ENCODE assay signal across 9 mouse cellular contexts in genomic region chr10:59223890-59224289, GRCm38 (mm10). TPM values are rescaled to one million over a fixed set of nuclear protein-coding genes. Genes with fewer than 3 reads are reported as not detected.
DNase-seq lines count a peak whose midpoint lies in the region; ATAC-seq and TF ChIP-seq lines count a peak whose summit lies in the region.
"Had no signal": no experiment of that assay in that cellular context is flagged by ENCODE, and none has a peak within 500 bp of the region (broad histone marks: within the 10 kb centered on the region; RNA-seq: fewer than 3 reads in every experiment).

No protein-coding gene starts in this region.

- no peak overlapping the region for H3K27ac ChIP-seq in heart, embryonic 14.5 days (replicated peaks in 1 of 2; ENCODE audit: control insufficient read depth in 1 of 2, insufficient read depth in 1 of 2, low read depth in 2 of 2, low read length in 2 of 2)
- H3K27ac ChIP-seq in bone marrow macrophage, adult 2 months (ENCODE audit: insufficient read depth, low read depth, low read length): peak overlapping the region; percentile 24; the same call in 1 of the 2 replicates
- H3K27ac ChIP-seq in hindbrain, embryonic 16.5 days (ENCODE audit: low read depth, low read length): no peak overlapping the region
- no peak overlapping the region for H3K27ac ChIP-seq in midbrain, embryonic 10.5 days (replicated peaks)

- H3K9ac ChIP-seq in heart, embryonic 14.5 days (ENCODE audit: low read length): no peak overlapping the region
- no peak overlapping the region for H3K9ac ChIP-seq in hindbrain, embryonic 16.5 days (ENCODE audit: low read depth, low read length)

- H3K4me2 ChIP-seq in heart, embryonic 14.5 days (ENCODE audit: low read length): peak overlapping the region; percentile 98
- peak overlapping the region; percentile 96 for H3K4me2 ChIP-seq in hindbrain, embryonic 16.5 days (ENCODE audit: low read length)

- 78% methylated on average over 4 of the region's 4 CpGs for WGBS in heart, embryonic 14.5 days
- 68% methylated on average over 4 of the region's 4 CpGs for WGBS in hindbrain, embryonic 16.5 days
- WGBS in midbrain, embryonic 10.5 days: 62% methylated on average over 4 of the region's 4 CpGs

- H3K27me3 ChIP-seq in heart, embryonic 14.5 days (ENCODE audit: control insufficient read depth, insufficient read depth, low read length): no peaks in the 10 kb centered on the region
- H3K27me3 ChIP-seq in hindbrain, embryonic 16.5 days (replicated peaks; ENCODE audit: control insufficient read depth, insufficient read depth, low read length): no peaks in the 10 kb centered on the region
- H3K27me3 ChIP-seq in midbrain, embryonic 10.5 days (ENCODE audit: low read depth, poor library complexity, severe bottlenecking): peaks cover 6% of the 10 kb centered on the region; the same call in 1 of the 2 replicates

- TF ChIP-seq POLR2A in bone marrow macrophage, adult 2 months (IDR thresholded peaks at IDR 0.05; ENCODE audit: borderline replicate concordance, low read depth, low read length): no peak

- H3K36me3 ChIP-seq in heart, embryonic 14.5 days (ENCODE audit: control insufficient read depth, insufficient read depth, low read length): no peaks in the 10 kb centered on the region
- no peaks in the 10 kb centered on the region for H3K36me3 ChIP-seq in hindbrain, embryonic 16.5 days (ENCODE audit: control insufficient read depth, insufficient read depth, low read length)
- H3K36me3 ChIP-seq in midbrain, embryonic 10.5 days: peaks cover 16% of the 10 kb centered on the region

- no peak for ATAC-seq in heart, embryonic 14.5 days (ENCODE audit: insufficient number of reproducible peaks, insufficient read depth, low FRiP score, low read depth)
- ATAC-seq in hindbrain, embryonic 16.5 days: no peak
- ATAC-seq in erythroblast, adult 5-6 weeks (replicated peaks; ENCODE audit: low FRiP score, poor library complexity, severe bottlenecking): no peak

- no peak for TF ChIP-seq CTCF in bone marrow macrophage, adult 2 months (IDR thresholded peaks at IDR 0.05; ENCODE audit: low read depth, low read length)

- intact Hi-C loops in heart, postnatal 14 days (cut with DNase I): loop anchor here (5.0 kb wide), 2 partner anchors 53 to 57 kb away; no protein-coding TSS in a partner anchor

- H3K9me3 ChIP-seq in heart, embryonic 14.5 days (ENCODE audit: control insufficient read depth, low read length): no peaks in the 10 kb centered on the region
- no peaks in the 10 kb centered on the region for H3K9me3 ChIP-seq in hindbrain, embryonic 16.5 days (ENCODE audit: control insufficient read depth, low read length)
- no peaks in the 10 kb centered on the region for H3K9me3 ChIP-seq in midbrain, embryonic 10.5 days (replicated peaks)

- DNase-seq in heart, postnatal 14 days: no peak
- DNase-seq in midbrain, embryonic 10.5 days (ENCODE audit: low spot score): no peak
- no peak for DNase-seq in thymus, postnatal 14 days
- no peak for DNase-seq in right cerebral cortex, postnatal 4 days
- DNase-seq: kidney, adult 8-10 months had no signal

- H3K4me1 ChIP-seq in heart, embryonic 14.5 days (ENCODE audit: control insufficient read depth in 2 of 2, insufficient read depth in 2 of 2, low read length in 2 of 2): peaks cover 8 to 16% of the 10 kb centered on the region in 2 experiments; a peak in 2 of 4 replicates
- peaks cover 8% of the 10 kb centered on the region for H3K4me1 ChIP-seq in bone marrow macrophage, adult 2 months (ENCODE audit: control insufficient read depth, insufficient read depth, low read length)
- H3K4me1 ChIP-seq in hindbrain, embryonic 16.5 days (ENCODE audit: control insufficient read depth, insufficient read depth, low read depth, low read length): peaks cover 13% of the 10 kb centered on the region
- peaks cover 45% of the 10 kb centered on the region for H3K4me1 ChIP-seq in midbrain, embryonic 10.5 days

- H3K4me3 ChIP-seq in heart, embryonic 14.5 days (ENCODE audit: control insufficient read depth in 1 of 2, insufficient read depth in 1 of 2, low read depth in 1 of 2, low read length in 2 of 2): no peak overlapping the region
- peak overlapping the region; percentile 97 for H3K4me3 ChIP-seq in bone marrow macrophage, adult 2 months (ENCODE audit: insufficient read depth, low read length)
- H3K4me3 ChIP-seq in hindbrain, embryonic 16.5 days (ENCODE audit: low read length): peak overlapping the region; percentile 95
- peak overlapping the region; percentile 88 for H3K4me3 ChIP-seq in midbrain, embryonic 10.5 days

RNA-seq across cellular contexts. Expression of gene Sowahc, which starts 2.1 kb away (rescaled TPM):
- 2.0 and 2.5 TPM in 2 replicates for polyA plus RNA-seq in heart, embryonic 14.5 days (2014; fragmentation: Nextera tagmentation; extraction: Ambion mirVana)
- 1 to 10 TPM; 1.7 to 1.8 TPM for total RNA-seq in heart, postnatal 14 days (2021)
- 7.8 and 8.3 TPM in 2 replicates for polyA plus RNA-seq in bone marrow macrophage, adult 2 months (2012; ENCODE audit: insufficient read depth, insufficient read length, missing spikeins)
- 20.1 and 21.9 TPM in 2 replicates for polyA plus RNA-seq in hindbrain, embryonic 16.5 days (2015; fragmentation: Nextera tagmentation; extraction: Ambion mirVana)
- polyA plus RNA-seq in midbrain, embryonic 10.5 days (2016; fragmentation: Nextera tagmentation; extraction: Ambion mirVana): 13.3 and 15.7 TPM in 2 replicates
- total RNA-seq in erythroblast, adult 5-6 weeks (2015; ENCODE audit: low replicate concordance): 5.6 and 6.5 TPM in 2 replicates
- 3.9 and 5.9 TPM in 2 replicates for total RNA-seq in erythroblast, adult 5-6 weeks (2017; ENCODE audit: low replicate concordance)

RNA-seq across cellular contexts. Expression of gene Sept10, which starts 2.2 kb away (rescaled TPM):
- 40.1 and 40.5 TPM in 2 replicates for polyA plus RNA-seq in heart, embryonic 14.5 days (2014; fragmentation: Nextera tagmentation; extraction: Ambion mirVana)
- 10 to 100 TPM; 20.1 to 21.1 TPM for total RNA-seq in heart, postnatal 14 days (2021)
- 14.7 and 18.1 TPM in 2 replicates for polyA plus RNA-seq in bone marrow macrophage, adult 2 months (2012; ENCODE audit: insufficient read depth, insufficient read length, missing spikeins)
- polyA plus RNA-seq in hindbrain, embryonic 16.5 days (2015; fragmentation: Nextera tagmentation; extraction: Ambion mirVana): 14.6 and 15.4 TPM in 2 replicates
- polyA plus RNA-seq in midbrain, embryonic 10.5 days (2016; fragmentation: Nextera tagmentation; extraction: Ambion mirVana): 23.6 and 27.7 TPM in 2 replicates
- total RNA-seq in erythroblast, adult 5-6 weeks (2015; ENCODE audit: low replicate concordance): 1.7 and 2.3 TPM in 2 replicates
- 3.2 and 4.8 TPM in 2 replicates for total RNA-seq in erythroblast, adult 5-6 weeks (2017; ENCODE audit: low replicate concordance)

Comparison
In these comparisons a context has a peak if more than half of its experiments do, and no peak if none do; other contexts are left out.
1. H3K4me3 ChIP-seq: peak in bone marrow macrophage, adult 2 months (single experiment), hindbrain, embryonic 16.5 days (single experiment) and midbrain, embryonic 10.5 days (single experiment); none in heart, embryonic 14.5 days (0 of 2).